Mouse (Mus musculus) small intestine, adult 2 months (tissue): ENCODE data around the gene Matn4. TPM values are rescaled to one million over a fixed set of nuclear protein-coding genes. Genes with fewer than 3 reads are reported as not detected.
A peak's percentile ranks its signal among the peaks of the same experiment; 100 is the strongest.

Source experiments
- H3K27ac ChIP-seq: fragments of 200-500 bp; 2 replicates; pipeline ENCODE4 v1.5.1; 2012; ENCODE audit warnings: low read depth, low read length, control low read depth, inconsistent platforms; ENCODE audit not compliant: insufficient read depth
- H3K27me3 ChIP-seq: fragments of 200-500 bp; 2 replicates; pipeline ENCODE4 v1.6.1; 2012; ENCODE audit warnings: mild to moderate bottlenecking, moderate library complexity, low read length, inconsistent platforms; ENCODE audit not compliant: control insufficient read depth, insufficient read depth
- H3K36me3 ChIP-seq: fragments of 200-500 bp; 2 replicates; pipeline ENCODE4 v1.6.1; 2012; ENCODE audit warnings: mild to moderate bottlenecking, low read length, control low read depth, inconsistent platforms; ENCODE audit not compliant: control insufficient read depth, insufficient read depth
- H3K4me1 ChIP-seq: fragments of 200-500 bp; 2 replicates; pipeline ENCODE4 v1.6.1; 2012; ENCODE audit warnings: low read length, inconsistent platforms, mixed read lengths; ENCODE audit not compliant: control insufficient read depth, insufficient read depth, insufficient read length
- H3K4me3 ChIP-seq: fragments of 200-500 bp; 2 replicates; pipeline ENCODE4 v1.5.1; 2012; ENCODE audit warnings: low read depth, mild to moderate bottlenecking, control low read depth, inconsistent platforms, low read length, moderate library complexity
- CTCF ChIP-seq: fragments of 200-500 bp; IDR thresholded peaks from 2 replicates; pipeline ENCODE4 v1.5.1; 2012; ENCODE audit warnings: low read depth, mild to moderate bottlenecking, control low read depth, inconsistent platforms, low read length, moderate library complexity, mixed read lengths; ENCODE audit not compliant: insufficient replicate concordance, insufficient read length; ENCODE audit errors: extremely low read depth
- POLR2A ChIP-seq: fragments of 200-500 bp; IDR thresholded peaks from 2 replicates; pipeline ENCODE4 v1.6.1; 2012; ENCODE audit warnings: low read depth, mild to moderate bottlenecking, control low read depth, inconsistent platforms, low read length, moderate library complexity
- WGBS: fragments of 180-500 bp; shearing (Covaris S2); methylation state at CpG from one replicate; pipeline ENCODE4 v1.1.7; 2018; 5-methylcytosine and 5-hydroxymethylcytosine counted together
- polyA plus RNA-seq: library from polyadenylated mRNA; depleted of rRNA; stranded (reverse); fragments of >200 nt; gene quantifications from 2 replicates; pipeline ENCODE4 v1.2.3, GENCODE M21; 2012

Gene Matn4
- polyA plus RNA-seq, 1 experiment: 0.49 TPM

- H3K27ac ChIP-seq: peak overlapping the region; percentile 73
- TF ChIP-seq POLR2A (no peak), CTCF (no peak)
These were observed 18.5 kb upstream of the Matn4 start for GRCm38 (mm10) chr2:164423464-164423863.

DNA sequence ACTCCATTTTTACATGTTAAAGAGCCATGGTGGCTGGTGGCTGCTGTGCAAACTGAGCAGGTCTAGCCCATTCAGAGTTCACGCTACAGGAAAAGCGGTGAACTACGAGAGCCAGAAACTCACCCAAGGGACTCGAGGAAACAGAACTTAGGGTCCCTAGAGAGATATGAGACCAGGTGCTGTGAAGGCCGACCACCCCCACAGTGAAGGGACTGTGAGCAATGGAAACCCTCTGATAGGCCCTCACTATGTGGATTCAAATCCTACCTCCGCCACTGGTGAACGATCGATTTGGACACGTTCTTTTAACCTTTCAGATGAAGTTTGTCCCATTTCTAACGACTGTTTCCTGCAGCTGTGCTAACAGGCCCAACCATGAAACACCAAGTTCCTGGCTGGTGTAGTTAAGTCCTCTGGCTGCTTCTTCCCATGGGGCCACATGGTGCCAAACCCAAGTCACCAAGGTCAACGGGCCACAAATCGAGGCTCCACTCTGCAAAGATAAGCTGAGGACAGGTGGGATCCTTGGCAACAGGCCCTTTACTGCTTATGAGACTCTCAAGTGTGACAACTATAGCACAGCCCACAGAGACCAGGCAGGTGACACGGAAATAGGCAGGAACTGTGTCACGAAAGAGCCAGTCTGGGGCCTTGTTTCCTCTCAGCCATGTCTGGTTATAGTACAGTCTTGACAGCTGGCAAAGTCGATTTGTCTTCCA lies 17.9 kb upstream of the Matn4 start:
- TF ChIP-seq CTCF (no peak), POLR2A (no peak)
- no peaks in the 10 kb centered on the region for H3K27me3 ChIP-seq
- WGBS: 30% methylated on average over 15 of the region's 15 CpGs
- peaks cover 20% of the 10 kb centered on the region; the same call in 1 of the 2 replicates for H3K4me1 ChIP-seq
- no peak overlapping the region for H3K4me3 ChIP-seq
- H3K27ac ChIP-seq: peak overlapping the region; percentile 73
- peaks cover 39% of the 10 kb centered on the region for H3K36me3 ChIP-seq

More at GRCm38 (mm10) chr2:164423464-164423863, 18.5 kb upstream of the Matn4 start:
- Histone ChIP-seq H3K27me3 (no peaks in the 10 kb centered on the region), H3K4me3 (no peak overlapping the region), H3K4me1 (peaks cover 19% of the 10 kb centered on the region; the same call in 1 of the 2 replicates), H3K36me3 (peaks cover 45% of the 10 kb centered on the region)
- 35% methylated on average over 11 of the region's 11 CpGs for WGBS

- H3K27me3 ChIP-seq: no peaks in the 10 kb centered on the region
- H3K27ac ChIP-seq: peak overlapping the region; percentile 73
- WGBS: 47% methylated on average over 8 of the region's 8 CpGs
- H3K4me3 ChIP-seq: no peak overlapping the region
- H3K36me3 ChIP-seq: peaks cover 31% of the 10 kb centered on the region
- TF ChIP-seq POLR2A: no peak
- TF ChIP-seq CTCF: no peak
- H3K4me1 ChIP-seq: peaks cover 20% of the 10 kb centered on the region; the same call in 1 of the 2 replicates
These were observed 17.0 kb upstream of the Matn4 start for GRCm38 (mm10) chr2:164421979-164422378.

DNA sequence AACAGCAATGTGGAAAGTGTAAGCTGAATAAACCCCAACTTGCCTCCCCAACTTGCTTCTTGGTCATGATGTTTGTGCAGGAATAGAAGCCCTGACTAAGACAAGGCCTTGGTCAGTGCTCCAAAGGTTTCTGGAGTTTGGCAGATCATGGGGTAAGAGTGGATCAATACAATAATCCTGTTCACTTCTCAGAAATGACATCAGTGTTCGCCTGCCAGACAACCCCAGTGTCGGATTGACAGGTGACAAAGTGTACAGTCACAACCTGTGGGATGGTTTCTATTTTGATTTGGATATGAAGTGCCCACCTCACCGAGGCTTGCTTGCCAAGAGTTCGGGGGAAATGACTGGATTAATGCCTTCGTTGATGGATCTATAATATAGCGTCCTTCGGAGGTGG lies 16.3 kb upstream of the Matn4 start:
- Histone ChIP-seq H3K36me3 (peaks cover 24% of the 10 kb centered on the region), H3K27ac (peak overlapping the region; percentile 73; the same call in 1 of the 2 replicates), H3K27me3 (no peaks in the 10 kb centered on the region), H3K4me3 (no peak overlapping the region), H3K4me1 (peaks cover 16% of the 10 kb centered on the region; the same call in 1 of the 2 replicates)
- WGBS: 39% methylated on average over 7 of the region's 7 CpGs
- TF ChIP-seq POLR2A: no peak
- TF ChIP-seq CTCF: no peak

- Histone ChIP-seq H3K4me3 (no peak overlapping the region), H3K27ac (no peak overlapping the region), H3K27me3 (no peaks in the 10 kb centered on the region), H3K36me3 (peaks cover 10% of the 10 kb centered on the region), H3K4me1 (peaks cover 14% of the 10 kb centered on the region; the same call in 1 of the 2 replicates)
- TF ChIP-seq POLR2A: no peak
- no peak for TF ChIP-seq CTCF
- WGBS: 13% methylated on average over 3 of the region's 3 CpGs
These were observed 14.5 kb upstream of the Matn4 start for GRCm38 (mm10) chr2:164419489-164419888.

DNA sequence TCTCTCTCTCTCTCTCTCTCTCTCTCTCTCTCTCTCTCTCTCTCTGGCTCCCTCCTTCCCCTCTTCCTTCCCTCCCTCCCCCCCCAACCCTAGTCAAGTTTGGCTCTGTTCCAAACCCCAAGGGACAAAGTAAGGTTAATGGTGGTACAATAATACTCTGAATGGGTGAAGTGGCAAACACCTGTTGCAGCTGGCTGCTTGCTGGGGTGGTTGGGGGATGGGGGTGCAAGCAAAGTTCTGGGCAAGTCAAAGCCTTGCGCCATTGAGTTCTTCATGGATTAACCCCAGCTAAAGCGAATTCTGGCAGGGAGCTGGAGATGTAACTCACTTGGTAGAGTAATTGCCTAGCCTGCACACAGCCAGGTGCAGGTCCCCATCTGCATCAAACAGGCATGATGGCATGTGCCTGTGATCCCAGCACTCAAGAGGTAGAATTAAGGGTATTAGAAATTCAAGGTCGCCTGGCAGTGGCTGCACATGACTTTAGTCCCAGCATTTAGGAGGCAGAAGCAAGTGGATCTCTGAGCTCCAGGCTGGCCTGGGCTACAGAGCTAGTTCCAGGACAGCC lies 13.4 kb upstream of the Matn4 start:
- Histone ChIP-seq H3K4me3 (no peak overlapping the region), H3K27ac (peak overlapping the region; percentile 20; the same call in 1 of the 2 replicates), H3K4me1 (peaks cover 10% of the 10 kb centered on the region; the same call in 1 of the 2 replicates), H3K27me3 (no peaks in the 10 kb centered on the region), H3K36me3 (peaks cover under 1% of the 10 kb centered on the region; the same call in 1 of the 2 replicates)
- 18% methylated on average over 3 of the region's 3 CpGs for WGBS
- TF ChIP-seq POLR2A (no peak), CTCF (no peak)

- no peak overlapping the region for H3K27ac ChIP-seq
- TF ChIP-seq POLR2A: no peak
- no peak for TF ChIP-seq CTCF
- H3K27me3 ChIP-seq: no peaks in the 10 kb centered on the region
- H3K36me3 ChIP-seq: no peaks in the 10 kb centered on the region
- WGBS: 1% methylated on average over 2 of the region's 2 CpGs
- peaks cover 3% of the 10 kb centered on the region; the same call in 1 of the 2 replicates for H3K4me1 ChIP-seq
- H3K4me3 ChIP-seq: no peak overlapping the region
These were observed 12.2 kb upstream of the Matn4 start for GRCm38 (mm10) chr2:164417198-164417597.
